Mouse (Mus musculus): ENCODE measurements around the gene Lair1. TPM values are rescaled to one million over a fixed set of nuclear protein-coding genes. Genes with fewer than 3 reads are reported as not detected.

Lair1 gene
- total RNA-seq, 2 experiments from 2014 or later: 0.16 to 0.41 TPM

DNA sequence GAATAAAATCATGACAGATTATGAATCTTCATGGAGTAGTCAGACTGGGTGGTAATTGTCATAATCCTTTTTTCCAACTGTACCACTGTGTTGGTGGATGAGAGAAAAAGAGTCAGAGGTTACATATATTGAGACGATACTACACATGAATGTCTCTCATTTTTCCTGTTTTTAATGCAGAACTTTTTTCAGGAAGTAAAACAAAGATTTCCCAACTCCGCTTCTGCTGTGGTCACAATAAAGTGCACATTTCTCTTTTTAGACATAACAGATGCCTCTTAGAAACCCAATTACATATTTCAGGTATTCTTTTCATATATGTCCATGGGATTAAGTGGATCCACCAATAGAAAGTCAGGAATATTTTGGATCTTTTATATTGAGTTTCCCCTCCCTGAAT is 101.0 kb downstream of the Lair1 start:
- no peak for DNase-seq

DNA sequence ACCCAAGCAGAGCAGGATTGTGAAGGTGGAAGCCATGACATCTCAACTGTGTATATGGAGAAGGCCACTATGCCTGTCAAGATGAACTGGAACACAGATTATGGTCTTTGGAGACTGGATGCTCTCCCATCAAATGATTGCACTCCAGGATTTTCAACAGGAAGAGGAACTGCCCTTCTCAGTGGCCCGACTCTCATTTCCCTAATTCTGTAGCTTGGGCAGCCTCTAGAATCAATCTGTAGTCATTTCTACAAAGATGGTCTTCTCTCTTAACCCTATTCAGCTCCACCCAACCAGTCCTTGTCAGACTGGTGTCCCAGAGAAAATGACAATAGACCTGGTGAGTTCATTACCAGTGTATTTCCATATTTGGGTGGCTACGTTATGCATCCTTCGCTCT is 105.6 kb downstream of the Lair1 start:
- no peak for DNase-seq

Other genes with a start within 250 kb of the Lair1 start
- under 1 TPM in 1 of 2 experiments, not detected in 1; 0.63 TPM for gene Gm15448, start 237.5 kb downstream of the Lair1 start, total RNA-seq (2021)
- gene Pira2, start 218.2 kb downstream of the Lair1 start, total RNA-seq (2021): under 1 TPM; 0.16 to 0.19 TPM
- under 1 TPM in 1 of 2 experiments, not detected in 1; 0.20 TPM for gene Gm14548, start 165.1 kb downstream of the Lair1 start, total RNA-seq (2021)
- gene Lilra6, start 147.7 kb downstream of the Lair1 start, total RNA-seq (2021): under 1 TPM; 0.11 to 0.21 TPM
- gene Ttyh1, start 56.2 kb upstream of the Lair1 start, total RNA-seq (2021): 1 to 10 TPM; 4.7 to 5.3 TPM
- gene Leng8, start 73.8 kb upstream of the Lair1 start, total RNA-seq (2021): 10 to 100 TPM; 31.7 to 62.1 TPM
- gene Leng9, start 87.2 kb upstream of the Lair1 start, total RNA-seq (2021): 1 to 10 TPM; 2.3 to 3.2 TPM
- gene Cdc42ep5, start 101.7 kb upstream of the Lair1 start, total RNA-seq (2021): 10 to 100 TPM; 10.2 to 12.4 TPM
- gene Lilra5, start 174.6 kb upstream of the Lair1 start, total RNA-seq (2021): not detected